Mouse (Mus musculus) ES-E14 (cell line): Measurements from ENCODE around the gene Cab39. TPM values are rescaled to one million over a fixed set of nuclear protein-coding genes. Genes with fewer than 3 reads are reported as not detected.

Experiments used
- DNase-seq: peaks from one replicate; pipeline ENCODE4 v3.0.0-alpha.2; 2013; ENCODE audit warnings: low read depth, low spot score
- H3K27ac ChIP-seq: 2 replicates; pipeline ENCODE4 v1.5.1; 2012; ENCODE audit warnings: low read depth, mild to moderate bottlenecking, low read length, moderate library complexity, mixed read lengths; ENCODE audit not compliant: poor library complexity, insufficient read depth, severe bottlenecking
- H3K36me3 ChIP-seq: 2 replicates; pipeline ENCODE4 v1.6.1; 2012; ENCODE audit warnings: mild to moderate bottlenecking, low read length, moderate library complexity, mixed read lengths; ENCODE audit not compliant: control insufficient read depth, poor library complexity, insufficient read depth, severe bottlenecking
- H3K4me1 ChIP-seq, 2 experiments: fragments of 150-350 bp in 1 of 2; sonication (generic) in 1 of 2; 2 replicates each; pipeline ENCODE4 v1.6.1; 2012; ENCODE audit warnings: low read length in 2 of 2, mild to moderate bottlenecking in 1 of 2, mixed read lengths in 1 of 2; ENCODE audit not compliant: control insufficient read depth in 2 of 2, insufficient read depth in 2 of 2, poor library complexity in 1 of 2
- H3K4me3 ChIP-seq, 2 experiments: fragments of 150-350 bp in 1 of 2; sonication (generic) in 1 of 2; 2 replicates each; pipeline ENCODE4 v1.5.1; 2012; ENCODE audit warnings: low read length in 2 of 2, low read depth in 1 of 2, mild to moderate bottlenecking in 1 of 2, mixed read lengths in 1 of 2; ENCODE audit not compliant: insufficient read depth in 1 of 2, poor library complexity in 1 of 2, severe bottlenecking in 1 of 2
- H3K9ac ChIP-seq: 2 replicates; pipeline ENCODE4 v1.6.1; 2012; ENCODE audit warnings: low read depth, mild to moderate bottlenecking, low read length, mixed read lengths; ENCODE audit not compliant: poor library complexity, insufficient read depth, severe bottlenecking
- H3K9me3 ChIP-seq: fragments of 150-350 bp; sonication (generic); 2 replicates; pipeline ENCODE4 v1.6.1; 2012; ENCODE audit warnings: low read depth, mild to moderate bottlenecking, low read length; ENCODE audit not compliant: control insufficient read depth, insufficient read depth
- CHD2 ChIP-seq: IDR thresholded peaks from 2 replicates; pipeline ENCODE4 v1.6.1; 2014; ENCODE audit warnings: mild to moderate bottlenecking, low read depth, low read length, inconsistent platforms
- HCFC1 ChIP-seq: IDR thresholded peaks from 2 replicates; pipeline ENCODE4 v1.6.1; 2012; ENCODE audit warnings: low read length, inconsistent platforms, borderline replicate concordance; ENCODE audit not compliant: insufficient read depth
- MAFK ChIP-seq: IDR thresholded peaks from 2 replicates; pipeline ENCODE4 v1.6.1; 2014; ENCODE audit warnings: mild to moderate bottlenecking, low read depth, low read length, inconsistent platforms; ENCODE audit not compliant: insufficient read depth
- ZC3H11A ChIP-seq: IDR thresholded peaks from 2 replicates; pipeline ENCODE4 v1.6.1; 2012; ENCODE audit warnings: low read depth, mild to moderate bottlenecking, inconsistent platforms, low read length, borderline replicate concordance
- ZNF384 ChIP-seq: IDR thresholded peaks from 2 replicates; pipeline ENCODE4 v1.6.1; 2012; ENCODE audit warnings: low read depth, low read length, inconsistent platforms
- in situ Hi-C, 2 experiments: fragments of 600-800 bp; cut with MboI; formaldehyde crosslinking; loops; one replicate each; pipeline ENCODE4 v1.15.1; 2025; ENCODE audit warnings: low sequenced_read_pairs in 2 of 2, inconsistent platforms in 1 of 2; ENCODE audit not compliant: unreplicated experiment in 2 of 2
- total RNA-seq: library from RNA; depleted of rRNA; stranded (reverse); fragments of 300-350 nt; gene quantifications from 2 replicates; pipeline ENCODE4 v1.2.3, GENCODE M21; 2012

Gene Cab39
- total RNA-seq, 1 experiment: 51.9 TPM

- Histone ChIP-seq H3K9me3 (peaks cover 3% of the 10 kb centered on the region; the same call in 1 of the 2 replicates), H3K36me3 (peaks cover 2% of the 10 kb centered on the region; the same call in 1 of the 2 replicates), H3K4me3 (no peak overlapping the region), H3K27ac (no peak overlapping the region), H3K9ac (no peak overlapping the region), H3K4me1 (no peaks in the 10 kb centered on the region)
- TF ChIP-seq HCFC1: no peak
- no peak for TF ChIP-seq MAFK
- no peak for TF ChIP-seq CHD2
- no peak for TF ChIP-seq ZNF384
- no peak for TF ChIP-seq ZC3H11A
- in situ Hi-C loops: no loop called here
- no peak for DNase-seq
These were observed 64.1 kb downstream of the Cab39 start for GRCm38 (mm10) chr1:85857261-85857754.

- Histone ChIP-seq H3K9ac (no peak overlapping the region), H3K36me3 (no peaks in the 10 kb centered on the region), H3K4me3 (no peak overlapping the region), H3K9me3 (peaks cover 3% of the 10 kb centered on the region; the same call in 1 of the 2 replicates), H3K4me1 (no peaks in the 10 kb centered on the region), H3K27ac (no peak overlapping the region)
- in situ Hi-C loops: no loop called here
- no peak for DNase-seq
- TF ChIP-seq ZNF384 (no peak), ZC3H11A (no peak), HCFC1 (no peak), MAFK (no peak), CHD2 (no peak)
These were observed 71.1 kb downstream of the Cab39 start for GRCm38 (mm10) chr1:85864383-85864782.

GRCm38 (mm10) chr1:85870001-85870400, 76.8 kb downstream of the Cab39 start:
- Histone ChIP-seq H3K9me3 (peaks cover 2% of the 10 kb centered on the region), H3K4me3 (no peak overlapping the region), H3K9ac (no peak overlapping the region), H3K4me1 (no peaks in the 10 kb centered on the region), H3K36me3 (no peaks in the 10 kb centered on the region), H3K27ac (no peak overlapping the region)
- DNase-seq: no peak
- in situ Hi-C loops: no loop called here
- no peak for TF ChIP-seq ZC3H11A

GRCm38 (mm10) chr1:85870546-85870945, 77.3 kb downstream of the Cab39 start:
- H3K4me3 ChIP-seq: no peak overlapping the region
- no peak for DNase-seq
- TF ChIP-seq MAFK (no peak), CHD2 (no peak), HCFC1 (no peak), ZC3H11A (no peak), ZNF384 (no peak)
- H3K9ac ChIP-seq: no peak overlapping the region
- no peaks in the 10 kb centered on the region for H3K36me3 ChIP-seq
- H3K27ac ChIP-seq: no peak overlapping the region
- H3K4me1 ChIP-seq: no peaks in the 10 kb centered on the region
- in situ Hi-C loops: no loop called here
- H3K9me3 ChIP-seq: peaks cover 2% of the 10 kb centered on the region

GRCm38 (mm10) chr1:85882003-85882402, 88.8 kb downstream of the Cab39 start:
- no peak for DNase-seq
- Histone ChIP-seq H3K36me3 (no peaks in the 10 kb centered on the region), H3K9me3 (no peaks in the 10 kb centered on the region), H3K9ac (no peak overlapping the region), H3K4me3 (no peak overlapping the region), H3K27ac (no peak overlapping the region), H3K4me1 (no peaks in the 10 kb centered on the region)
- TF ChIP-seq MAFK (no peak), ZC3H11A (no peak)
- in situ Hi-C loops: no loop called here
